Mouse (Mus musculus) lung, postnatal 0 days (tissue): ENCODE results near the gene Reep3. TPM values are rescaled to one million over a fixed set of nuclear protein-coding genes. Genes with fewer than 3 reads are reported as not detected.

Experiments used
- ATAC-seq: fragments of 200-750 bp; cut with Nextera tagmentation; 2 replicates; pipeline ENCODE4 v1.8.0; 2017; ENCODE audit warnings: moderate library complexity
- DNase-seq: peaks from one replicate; pipeline ENCODE4 v3.0.0-alpha.2; 2016; ENCODE audit warnings: low spot score
- H3K27ac ChIP-seq: fragments of 300-500 bp; sonication (generic); 2 replicates; pipeline ENCODE4 v1.5.1; 2014; ENCODE audit warnings: antibody characterized with exemption, mild to moderate bottlenecking, low read length, mixed read lengths
- H3K27me3 ChIP-seq: fragments of 300-500 bp; sonication (generic); replicated peaks from 2 replicates; pipeline ENCODE4 v1.6.1; 2014; ENCODE audit warnings: low read length, mixed read lengths; ENCODE audit not compliant: insufficient read depth
- H3K36me3 ChIP-seq: fragments of 300-500 bp; sonication (generic); 2 replicates; pipeline ENCODE4 v1.6.1; 2014; ENCODE audit warnings: low read length, mixed read lengths; ENCODE audit not compliant: insufficient read depth
- H3K4me1 ChIP-seq: fragments of 300-500 bp; sonication (generic); 2 replicates; pipeline ENCODE4 v1.6.1; 2014; ENCODE audit warnings: antibody characterized with exemption, low read depth, low read length, mixed read lengths; ENCODE audit not compliant: insufficient read depth
- H3K4me2 ChIP-seq: fragments of 300-500 bp; sonication (generic); replicated peaks from 2 replicates; pipeline ENCODE4 v1.6.1; 2014; ENCODE audit warnings: low read depth, mild to moderate bottlenecking, low read length, moderate library complexity, mixed read lengths
- H3K4me3 ChIP-seq: fragments of 300-500 bp; sonication (generic); 2 replicates; pipeline ENCODE4 v1.5.1; 2014; ENCODE audit warnings: low read depth, low read length
- H3K9ac ChIP-seq: fragments of 300-500 bp; sonication (generic); replicated peaks from 2 replicates; pipeline ENCODE4 v1.6.1; 2014; ENCODE audit warnings: low read depth, mild to moderate bottlenecking
- H3K9me3 ChIP-seq: fragments of 300-500 bp; sonication (generic); 2 replicates; pipeline ENCODE4 v1.6.1; 2016; ENCODE audit warnings: low read length, mixed read lengths
- CTCF ChIP-seq: IDR thresholded peaks from 2 replicates; pipeline ENCODE4 v1.5.1; 2016; ENCODE audit warnings: antibody characterized with exemption, mild to moderate bottlenecking
- EP300 ChIP-seq: IDR thresholded peaks from 2 replicates; pipeline ENCODE4 v1.6.1; 2016; ENCODE audit warnings: antibody characterized with exemption, mild to moderate bottlenecking, control low read depth
- WGBS: fragments of 180-500 bp; shearing (Covaris S2); extraction: QIAGEN DNeasy Blood & Tissue Kit; methylation state at CpG from one replicate; pipeline ENCODE4 v1.1.7; 2014; 5-methylcytosine and 5-hydroxymethylcytosine counted together
- polyA plus RNA-seq: library from polyadenylated mRNA; unstranded; fragments of >200 nt; fragmentation: Nextera tagmentation; extraction: Ambion mirVana; gene quantifications from 2 replicates; pipeline ENCODE4 v1.2.1, GENCODE M21; 2015

Reep3 gene
- polyA plus RNA-seq, 1 experiment from 2014 or later = 38.4 TPM

GRCm38 (mm10) chr10:67071389-67071788, 25.4 kb downstream of the Reep3 start:
- peak; percentile 73 for ATAC-seq
- no peaks in the 10 kb centered on the region; the same call in 1 of the 2 replicates for H3K4me1 ChIP-seq
- H3K27me3 ChIP-seq = no peaks in the 10 kb centered on the region
- H3K9ac ChIP-seq = no peak overlapping the region
- TF ChIP-seq CTCF = no peak
- peak; percentile 56 for TF ChIP-seq EP300
- 58% methylated on average over 4 of the region's 4 CpGs for WGBS
- H3K4me2 ChIP-seq = no peak overlapping the region
- H3K9me3 ChIP-seq = no peaks in the 10 kb centered on the region
- H3K36me3 ChIP-seq = no peaks in the 10 kb centered on the region
- H3K27ac ChIP-seq = no peak overlapping the region
- H3K4me3 ChIP-seq = no peak overlapping the region
- peak; percentile 42 for DNase-seq

GRCm38 (mm10) chr10:67069013-67069412, 27.7 kb downstream of the Reep3 start:
- TF ChIP-seq CTCF = no peak
- no peak for TF ChIP-seq EP300
- Histone ChIP-seq H3K27me3 (no peaks in the 10 kb centered on the region), H3K4me3 (no peak overlapping the region), H3K4me2 (no peak overlapping the region), H3K9ac (no peak overlapping the region), H3K36me3 (no peaks in the 10 kb centered on the region), H3K9me3 (no peaks in the 10 kb centered on the region), H3K4me1 (no peaks in the 10 kb centered on the region; the same call in 1 of the 2 replicates), H3K27ac (peak overlapping the region; percentile 64; the same call in 1 of the 2 replicates)
- 65% methylated on average over 10 of the region's 10 CpGs for WGBS
- peak; percentile 48 for DNase-seq
- no peak for ATAC-seq

GRCm38 (mm10) chr10:67066421-67066820, 30.3 kb downstream of the Reep3 start:
- WGBS = 80% methylated on average over 3 of the region's 3 CpGs
- H3K9ac ChIP-seq = no peak overlapping the region

GRCm38 (mm10) chr10:67065927-67066326, 30.8 kb downstream of the Reep3 start:
- no peak for TF ChIP-seq EP300
- TF ChIP-seq CTCF = no peak
- Histone ChIP-seq H3K36me3 (no peaks in the 10 kb centered on the region), H3K27me3 (no peaks in the 10 kb centered on the region), H3K27ac (no peak overlapping the region), H3K4me3 (no peak overlapping the region), H3K4me2 (no peak overlapping the region), H3K9me3 (no peaks in the 10 kb centered on the region), H3K9ac (no peak overlapping the region), H3K4me1 (no peaks in the 10 kb centered on the region; the same call in 1 of the 2 replicates)
- no peak for ATAC-seq
- no peak for DNase-seq
- 69% methylated on average over 5 of the region's 5 CpGs for WGBS

More at GRCm38 (mm10) chr10:67066421-67066820, 30.3 kb downstream of the Reep3 start:
- no peaks in the 10 kb centered on the region; the same call in 1 of the 2 replicates for H3K4me1 ChIP-seq
- no peak overlapping the region for H3K4me2 ChIP-seq
- H3K4me3 ChIP-seq = no peak overlapping the region
- no peaks in the 10 kb centered on the region for H3K27me3 ChIP-seq
- H3K27ac ChIP-seq = no peak overlapping the region
- H3K36me3 ChIP-seq = no peaks in the 10 kb centered on the region
- TF ChIP-seq CTCF (peak; percentile 34), EP300 (no peak)
- ATAC-seq (no peak), DNase-seq (no peak)
- H3K9me3 ChIP-seq = no peaks in the 10 kb centered on the region

- Histone ChIP-seq H3K4me2 (no peak overlapping the region), H3K9ac (no peak overlapping the region), H3K27me3 (no peaks in the 10 kb centered on the region), H3K4me3 (no peak overlapping the region), H3K36me3 (no peaks in the 10 kb centered on the region), H3K27ac (no peak overlapping the region), H3K9me3 (no peaks in the 10 kb centered on the region), H3K4me1 (no peaks in the 10 kb centered on the region; the same call in 1 of the 2 replicates)
- TF ChIP-seq CTCF = no peak
- no peak for TF ChIP-seq EP300
- no peak for ATAC-seq
- DNase-seq = no peak
- 51% methylated on average over 7 of the region's 7 CpGs for WGBS
Measured at GRCm38 (mm10) chr10:67065277-67065887, 31.4 kb downstream of the Reep3 start.

GRCm38 (mm10) chr10:67061823-67062222, 34.9 kb downstream of the Reep3 start:
- ATAC-seq (peak; percentile 40; the same call in 1 of the 2 replicates), DNase-seq (no peak)
- Histone ChIP-seq H3K9me3 (no peaks in the 10 kb centered on the region), H3K4me2 (peak overlapping the region; percentile 29), H3K4me3 (no peak overlapping the region), H3K27me3 (no peaks in the 10 kb centered on the region), H3K27ac (peak overlapping the region; percentile 55), H3K9ac (no peak overlapping the region), H3K4me1 (peaks cover 8% of the 10 kb centered on the region), H3K36me3 (no peaks in the 10 kb centered on the region)
- 28% methylated on average over 4 of the region's 4 CpGs for WGBS
- TF ChIP-seq CTCF = no peak
- TF ChIP-seq EP300 = 0 out of 2 replicates have a peak, but pooled peaks have one; percentile 33
